Mouse (Mus musculus): ENCODE measurements around the gene Tagap1.
"Not testable (repeated sequence)": the region's sequence is repeated elsewhere in the genome, so short reads cannot be mapped to it uniquely, and the experiment has no call there.

Gene Tagap1

DNA sequence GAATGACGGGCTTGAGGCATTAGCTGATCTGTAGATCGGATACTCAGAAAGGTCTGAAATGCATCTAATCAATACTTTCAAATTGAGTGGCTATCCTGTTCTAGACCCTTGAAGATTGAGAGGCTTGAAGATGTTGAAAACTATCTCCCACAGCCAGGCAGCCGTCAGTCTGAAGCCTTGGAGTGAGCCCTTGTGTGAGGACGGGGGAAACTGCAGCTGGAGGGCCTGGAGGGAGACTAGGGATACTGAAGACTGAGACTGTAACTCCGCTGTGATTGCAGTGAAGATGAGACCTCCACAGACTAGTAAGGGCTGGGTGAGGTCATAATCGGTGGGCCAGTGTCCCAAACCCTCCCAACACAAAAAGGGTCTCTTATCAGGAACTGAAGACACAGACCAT is 1.4 kb upstream of the Tagap1 start:
- not testable (repeated sequence) for DNase-seq (ENCODE audit: low spot score)

DNA sequence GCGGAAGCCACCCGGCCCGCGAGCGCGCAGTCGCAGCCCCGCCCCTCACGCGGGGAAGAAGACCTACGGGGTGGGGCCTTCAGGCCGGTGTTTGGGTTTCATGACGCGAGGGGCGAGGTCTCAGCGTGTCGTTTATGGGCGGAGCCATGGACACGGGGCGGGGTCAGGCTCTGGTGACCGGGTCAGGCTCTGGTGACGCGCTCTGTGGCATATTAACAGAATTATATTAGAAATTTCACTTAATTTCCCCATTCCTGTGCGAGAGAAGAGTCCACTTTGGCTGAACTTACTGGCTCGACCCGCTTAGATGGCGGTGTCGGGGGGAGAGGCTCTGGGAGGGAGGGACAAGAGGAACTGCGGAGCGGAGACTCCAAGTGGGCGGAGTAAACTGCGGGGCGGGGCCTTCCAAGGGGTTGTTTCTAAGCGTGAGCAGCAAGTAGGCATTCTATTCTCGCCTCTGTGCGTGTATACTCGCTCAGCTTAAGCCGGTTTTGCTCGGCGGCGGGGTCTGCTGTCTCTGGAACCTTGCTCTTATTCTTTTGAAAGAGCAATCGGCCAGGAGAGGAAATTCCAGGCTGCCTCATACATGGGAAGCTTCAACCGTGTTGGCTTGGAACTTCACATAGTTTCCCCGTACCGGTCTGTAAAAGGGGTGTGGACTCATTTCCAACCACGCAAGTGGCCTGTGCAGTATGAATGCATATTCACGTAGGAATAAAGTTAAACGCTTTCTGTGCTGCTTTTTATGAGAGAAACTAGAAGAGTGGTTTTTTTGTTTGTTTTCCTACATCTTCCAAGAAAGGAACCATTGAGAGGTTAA is 435 bp upstream of the Tagap1 start:
- not testable (repeated sequence) for DNase-seq (ENCODE audit: low spot score)

DNA sequence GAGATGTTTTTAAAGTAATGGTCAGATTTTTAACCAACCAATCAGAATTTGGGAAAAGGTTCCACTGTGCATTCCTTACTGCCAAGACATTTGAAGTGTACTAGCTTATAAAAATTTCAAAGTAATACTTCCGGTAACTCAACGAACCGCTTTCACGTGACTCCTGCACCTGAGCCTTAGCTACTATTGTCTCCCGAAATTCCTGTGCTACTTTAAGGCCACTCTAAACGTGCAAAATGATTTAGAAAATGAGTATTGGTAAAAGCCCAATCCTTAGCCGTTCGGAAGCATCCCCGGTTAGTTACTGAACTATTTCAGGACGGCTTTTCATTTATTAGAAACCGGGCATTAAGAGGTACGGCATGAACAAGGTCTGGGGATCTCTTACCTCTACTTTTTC is 607 bp downstream of the Tagap1 start:
- DNase-seq (ENCODE audit: low spot score) = not testable (repeated sequence)

DNA sequence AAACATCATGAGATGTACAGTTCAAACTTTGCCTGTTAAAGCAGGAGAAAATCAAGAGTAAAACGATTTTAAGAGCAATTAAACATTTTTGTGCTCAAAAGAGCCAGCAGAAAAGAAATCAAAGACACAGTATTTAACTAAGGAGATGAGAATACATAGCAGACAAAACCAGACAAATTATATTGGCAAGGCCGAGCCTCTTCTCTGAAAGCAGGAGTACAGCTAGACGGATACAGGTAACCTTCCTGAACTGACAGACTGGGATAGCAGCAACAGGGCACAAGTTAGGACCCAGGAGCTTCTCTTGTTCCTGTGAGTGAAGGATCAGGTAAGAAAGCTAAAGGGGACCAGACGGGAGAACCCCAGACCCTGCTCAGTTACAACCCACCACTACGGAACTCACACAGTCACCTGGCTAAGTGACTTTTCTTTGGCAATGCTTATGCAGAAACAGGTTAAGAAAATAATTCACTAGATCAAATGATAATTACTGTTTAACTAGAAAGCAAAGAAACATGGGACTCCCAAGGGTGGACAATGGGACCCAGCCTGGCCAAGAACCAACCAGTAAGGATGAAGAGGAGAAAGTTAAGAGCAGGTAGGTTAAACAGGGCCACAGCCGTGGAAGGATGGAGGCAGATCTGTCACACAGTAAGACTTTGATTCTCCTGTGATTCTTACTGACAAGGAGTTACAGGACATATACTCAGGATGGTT is 1.3 kb downstream of the Tagap1 start:
- not testable (repeated sequence) for DNase-seq (ENCODE audit: low spot score)

DNA sequence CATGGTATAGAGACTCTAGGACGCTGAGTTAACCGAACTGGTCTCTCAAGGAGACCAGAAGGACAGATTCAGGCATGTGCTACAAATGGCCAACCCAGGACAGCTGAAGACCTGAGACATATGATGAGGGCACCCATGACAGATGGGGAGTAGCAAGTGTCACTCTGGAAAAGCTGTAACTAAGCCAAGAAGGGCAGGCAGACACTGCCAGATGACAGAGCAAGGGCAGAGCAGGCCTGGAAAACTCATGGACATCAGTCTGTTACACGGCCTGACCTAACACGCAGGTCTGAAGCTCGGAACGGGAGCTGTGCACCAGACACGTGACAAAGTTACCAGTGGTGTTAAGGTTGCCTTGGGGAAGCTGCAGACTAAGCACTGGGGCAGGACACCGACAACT is 2.1 kb downstream of the Tagap1 start:
- not testable (repeated sequence) for DNase-seq (ENCODE audit: low spot score)

DNA sequence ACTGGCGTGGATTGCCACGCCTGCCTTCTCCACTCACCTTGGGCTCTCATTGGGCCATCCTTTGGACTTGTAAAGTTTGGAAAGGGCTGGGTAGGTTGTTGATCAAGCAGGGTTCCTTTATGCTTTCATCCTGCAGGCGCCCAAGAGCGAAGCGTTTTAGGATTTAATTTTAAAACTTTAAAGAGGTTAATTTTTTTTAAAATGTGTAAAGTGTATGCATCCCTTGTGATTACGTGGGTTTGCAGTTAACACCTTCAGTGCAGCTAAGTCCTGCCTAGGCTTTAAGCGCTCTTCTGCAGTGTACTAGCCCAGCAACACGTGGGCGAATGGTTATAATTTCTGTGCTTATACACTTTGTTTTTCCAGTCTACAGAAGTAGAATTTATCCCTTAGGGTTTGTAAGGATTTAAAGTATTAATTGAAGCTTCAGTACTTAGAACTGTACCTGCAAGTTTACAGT is 12.2 kb downstream of the Tagap1 start:
- not testable (repeated sequence) for DNase-seq (ENCODE audit: low spot score)

DNA sequence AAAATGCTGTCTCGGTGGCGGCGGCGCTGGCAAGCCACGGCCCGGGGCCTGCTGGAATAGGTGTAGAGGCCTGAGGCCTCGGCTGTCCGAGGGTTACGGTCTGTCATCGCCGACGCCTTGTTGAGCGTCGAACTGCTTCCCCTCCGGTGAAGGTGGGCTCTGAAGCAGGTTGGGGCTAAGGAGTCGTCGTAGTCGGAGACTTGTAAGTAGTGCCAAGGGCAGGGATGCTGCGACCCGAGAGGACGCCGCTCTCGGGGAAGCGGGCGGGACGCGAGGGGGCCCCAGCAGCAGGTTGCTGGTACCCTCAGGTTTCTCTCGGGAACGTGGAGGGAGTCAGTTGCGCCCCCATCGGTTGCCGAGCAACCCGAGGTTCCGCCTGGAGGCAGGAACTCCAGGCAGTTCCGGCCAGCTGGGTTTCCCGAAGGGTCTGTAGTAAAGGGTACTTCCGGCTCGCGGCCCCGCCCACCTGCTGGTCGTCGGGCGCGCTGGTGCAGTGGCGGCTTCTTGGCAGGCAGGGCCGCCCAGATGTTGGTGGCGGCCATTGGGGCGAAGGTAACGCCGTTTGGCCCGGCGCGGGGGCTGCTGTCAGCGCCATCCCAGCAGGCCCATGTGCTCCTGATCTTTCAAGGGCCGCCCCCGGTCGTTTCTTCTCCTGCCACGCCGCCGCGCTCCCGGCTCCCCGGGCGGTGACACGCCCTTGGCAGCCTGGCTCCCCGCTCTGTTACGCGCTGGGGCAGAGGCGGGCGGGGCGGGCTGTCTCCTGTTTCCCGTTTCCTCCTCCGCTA is 12.8 kb downstream of the Tagap1 start, which contains the start of gene Rsph3b:
Rsph3b (minus strand) TSS at position 699 of the 785 bp plus-strand sequence.
- DNase-seq (ENCODE audit: low spot score) = peak; percentile 71

DNA sequence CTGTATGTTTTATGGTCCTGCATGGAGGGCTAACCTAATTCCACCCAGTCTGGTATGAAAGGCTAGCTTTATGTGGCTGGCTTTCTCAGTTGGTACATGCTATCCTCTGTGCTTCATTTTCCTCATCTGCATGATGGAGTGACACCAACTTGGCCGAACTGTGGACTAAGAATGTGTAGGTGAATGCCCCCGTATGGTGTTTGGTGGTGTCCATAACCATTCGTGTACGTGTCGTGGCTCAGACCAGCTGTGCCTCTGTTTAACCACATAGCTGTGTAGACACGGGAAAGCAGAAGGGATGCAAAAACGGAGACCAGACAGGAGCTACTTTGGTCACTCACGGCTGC is 13.3 kb downstream of the Tagap1 start:
- not testable (repeated sequence) for DNase-seq (ENCODE audit: low spot score)

DNA sequence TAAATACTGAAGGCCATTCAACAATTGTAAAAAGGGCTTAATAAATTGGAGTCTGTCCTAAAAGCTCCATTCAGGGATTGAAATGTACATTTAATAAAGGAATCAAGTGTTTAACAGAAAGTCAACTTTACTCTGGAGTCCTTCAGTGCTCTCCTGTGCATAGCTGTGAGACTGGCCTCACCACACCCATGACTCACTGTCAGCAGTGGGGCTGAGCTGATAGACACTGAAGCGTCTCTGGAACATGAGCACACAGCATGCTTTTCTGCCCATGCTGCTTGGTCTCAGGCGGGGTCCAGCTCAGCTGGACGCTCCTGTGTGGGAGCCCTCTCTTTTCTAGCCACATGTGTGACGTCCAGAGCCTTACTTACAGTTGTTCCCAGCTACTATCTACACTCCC is 18.4 kb downstream of the Tagap1 start:
- not testable (repeated sequence) for DNase-seq (ENCODE audit: low spot score)

DNA sequence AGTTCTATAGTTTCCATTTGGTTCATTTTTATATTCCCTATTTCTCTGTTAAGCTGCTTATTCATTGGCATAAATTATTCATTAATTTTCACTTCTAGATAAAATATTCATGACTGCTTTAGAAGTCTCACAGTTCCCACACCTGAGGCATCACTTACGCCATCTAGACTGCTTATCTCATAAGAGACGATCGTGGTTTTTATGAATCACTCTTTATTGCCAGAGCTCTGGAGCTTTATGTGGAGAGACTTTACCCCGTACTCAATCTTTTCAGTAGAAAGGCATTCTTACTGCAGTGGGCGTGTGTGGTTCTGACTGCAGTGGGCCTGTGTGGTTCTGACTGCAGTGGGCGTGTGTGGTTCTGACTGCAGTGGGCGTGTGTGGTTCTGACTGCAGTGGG is 29.3 kb downstream of the Tagap1 start:
- DNase-seq (ENCODE audit: low spot score) = not testable (repeated sequence)

DNA sequence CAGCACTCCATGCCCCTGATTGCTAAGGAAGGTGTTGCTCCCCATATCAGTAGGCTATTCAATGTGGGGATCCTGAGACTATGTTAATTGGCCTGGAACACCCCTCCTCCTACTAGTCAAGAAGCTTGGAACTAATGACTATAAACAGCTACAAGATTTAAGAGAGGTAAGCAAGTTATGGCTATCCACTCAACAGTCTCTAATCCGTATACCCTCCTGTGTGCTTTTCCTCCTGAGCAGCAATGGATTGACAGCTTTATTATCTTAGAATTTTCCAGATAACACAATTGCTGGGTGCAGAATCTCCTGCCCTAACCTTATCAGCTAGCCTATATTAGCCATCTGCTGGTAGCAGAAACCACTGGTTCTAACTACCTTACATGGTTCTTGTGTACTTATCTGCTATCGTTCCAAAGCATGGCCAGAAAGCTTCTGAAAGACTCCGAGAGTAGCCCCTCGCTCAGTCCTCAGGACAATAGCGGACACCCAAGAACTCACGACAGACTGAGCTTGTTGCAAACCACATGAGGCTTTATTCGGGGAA is 40.5 kb downstream of the Tagap1 start:
- DNase-seq (ENCODE audit: low spot score) = not testable (repeated sequence)

DNA sequence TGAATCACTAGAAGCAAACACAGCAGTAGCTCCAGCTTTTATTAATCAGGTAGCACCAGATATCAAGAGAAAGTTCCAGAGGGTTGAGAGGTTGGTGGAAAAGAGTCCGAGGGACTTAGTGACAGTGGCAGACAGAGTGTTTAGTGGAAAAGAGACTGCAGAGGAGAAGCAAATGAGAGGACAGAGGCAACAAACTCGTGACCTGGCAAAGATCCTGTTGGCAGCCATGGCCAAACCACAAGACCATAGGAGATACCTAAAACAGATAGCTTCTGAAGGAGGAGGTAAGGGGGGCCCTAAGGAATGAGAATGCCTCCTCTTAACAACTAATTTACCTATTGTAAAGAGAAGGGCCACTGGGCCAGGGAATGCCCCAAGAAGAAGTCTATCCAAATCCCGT is 41.6 kb downstream of the Tagap1 start:
- DNase-seq (ENCODE audit: low spot score) = not testable (repeated sequence)

DNA sequence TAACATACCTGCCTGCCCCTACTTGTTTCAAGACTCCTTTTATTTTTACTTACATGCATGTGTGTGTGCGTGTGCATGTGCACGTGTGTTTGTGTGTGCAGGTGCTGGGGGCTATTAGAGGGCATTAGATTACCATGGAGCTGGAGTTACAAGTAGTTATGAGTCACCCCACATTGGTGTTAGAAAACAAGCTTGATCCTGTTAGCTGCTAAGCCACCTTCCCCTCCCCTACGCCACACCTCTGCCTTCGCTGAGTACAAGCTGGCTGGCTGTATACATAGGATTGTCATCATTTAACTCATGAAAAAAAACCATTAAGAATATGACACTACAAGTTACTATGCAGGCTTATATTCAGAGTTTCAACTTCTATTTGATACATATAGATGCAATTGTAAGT is 45.7 kb downstream of the Tagap1 start:
- not testable (repeated sequence) for DNase-seq (ENCODE audit: low spot score)

DNA sequence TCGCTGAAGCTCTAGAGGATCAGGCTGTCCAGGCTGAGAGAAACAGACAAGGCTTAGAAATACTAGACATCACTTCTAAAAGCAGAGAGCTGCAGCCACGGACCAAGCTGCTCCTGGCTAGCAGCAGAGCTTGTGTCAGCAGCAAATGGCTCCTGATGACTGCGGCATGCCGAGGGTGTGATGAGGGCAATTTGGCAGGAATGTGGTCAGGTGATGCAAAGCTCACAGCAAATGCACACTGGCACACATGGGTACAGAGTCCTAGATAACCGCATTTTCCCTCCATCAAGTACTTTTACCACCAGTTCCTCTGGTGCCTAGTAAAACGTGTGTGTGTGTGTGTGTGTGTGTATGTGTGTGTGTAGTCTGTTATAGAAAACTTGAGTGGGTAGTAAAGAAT is 46.9 kb downstream of the Tagap1 start:
- DNase-seq (ENCODE audit: low spot score) = not testable (repeated sequence)
